Mouse (Mus musculus): ENCODE results near the gene Sap30l. TPM values are rescaled to one million over a fixed set of nuclear protein-coding genes. Genes with fewer than 3 reads are reported as not detected.
"Not testable (repeated sequence)": the region's sequence is repeated elsewhere in the genome, so short reads cannot be mapped to it uniquely, and the experiment has no call there.

Gene Sap30l
- polyA plus RNA-seq, 1 experiment from 2014 or later = 16.3 TPM

DNA sequence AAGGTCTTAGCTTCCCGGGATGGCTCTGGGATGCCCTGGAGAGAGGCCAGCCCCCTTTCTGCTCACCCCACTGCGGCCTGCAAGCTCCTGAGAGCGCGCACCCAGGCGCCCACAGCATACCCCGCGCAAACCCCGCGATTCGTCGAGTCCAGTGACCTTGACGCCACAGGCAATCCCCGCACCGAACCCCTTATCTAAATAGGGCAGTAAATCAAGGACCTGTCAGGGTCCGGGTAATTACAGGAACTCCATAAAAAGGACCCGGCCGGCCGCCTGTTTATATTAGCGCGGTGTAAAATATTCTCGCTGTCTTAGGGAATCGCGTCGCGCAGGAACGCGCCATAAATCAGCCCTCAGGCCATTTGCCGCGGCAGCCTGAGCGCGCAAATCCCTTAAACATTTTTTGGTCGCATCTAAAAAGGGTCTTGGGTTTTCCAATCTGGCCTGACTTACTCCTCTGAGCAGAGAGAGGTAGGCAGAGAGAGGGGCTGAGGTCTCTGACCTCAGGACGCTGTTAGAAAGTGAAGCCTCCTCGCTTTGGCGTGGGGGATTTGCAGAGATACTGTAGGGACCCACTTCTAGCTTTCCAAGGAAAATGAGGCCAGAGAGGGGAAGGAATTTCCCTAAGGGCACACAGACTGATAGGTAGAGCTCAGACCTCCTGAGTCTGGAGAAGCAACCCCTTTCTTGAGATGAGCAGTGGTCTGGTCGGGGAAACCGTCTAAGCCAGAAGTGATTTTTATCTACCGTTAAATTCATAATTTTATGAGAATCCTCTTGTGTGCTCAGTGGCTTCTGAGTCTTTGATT lies 35.6 kb downstream of the Sap30l start:
- peaks cover 98% of the 10 kb centered on the region for H3K27me3 ChIP-seq (replicated peaks; ENCODE audit: control insufficient read depth, insufficient read depth, low read length)
- no peaks in the 10 kb centered on the region for H3K9me3 ChIP-seq (ENCODE audit: control insufficient read depth, low read length)
- DNase-seq (ENCODE audit: low spot score) (no peak), ATAC-seq (ENCODE audit: low read depth) (no peak)
- H3K4me1 ChIP-seq (ENCODE audit: control insufficient read depth, insufficient read depth, low read length) = no peaks in the 10 kb centered on the region
- no peak overlapping the region for H3K9ac ChIP-seq (ENCODE audit: low read depth, low read length)
- H3K4me3 ChIP-seq (ENCODE audit: low read depth, low read length) = peak overlapping the region; percentile 11; the same call in 1 of the 2 replicates
- no peak overlapping the region for H3K27ac ChIP-seq (replicated peaks; ENCODE audit: low read depth, low read length)
- no peaks in the 10 kb centered on the region for H3K36me3 ChIP-seq (ENCODE audit: control insufficient read depth, insufficient read depth, low read length)
- 2% methylated on average over 38 of the region's 38 CpGs for WGBS
- H3K4me2 ChIP-seq (ENCODE audit: low read depth, low read length) = peak overlapping the region; percentile 35

DNA sequence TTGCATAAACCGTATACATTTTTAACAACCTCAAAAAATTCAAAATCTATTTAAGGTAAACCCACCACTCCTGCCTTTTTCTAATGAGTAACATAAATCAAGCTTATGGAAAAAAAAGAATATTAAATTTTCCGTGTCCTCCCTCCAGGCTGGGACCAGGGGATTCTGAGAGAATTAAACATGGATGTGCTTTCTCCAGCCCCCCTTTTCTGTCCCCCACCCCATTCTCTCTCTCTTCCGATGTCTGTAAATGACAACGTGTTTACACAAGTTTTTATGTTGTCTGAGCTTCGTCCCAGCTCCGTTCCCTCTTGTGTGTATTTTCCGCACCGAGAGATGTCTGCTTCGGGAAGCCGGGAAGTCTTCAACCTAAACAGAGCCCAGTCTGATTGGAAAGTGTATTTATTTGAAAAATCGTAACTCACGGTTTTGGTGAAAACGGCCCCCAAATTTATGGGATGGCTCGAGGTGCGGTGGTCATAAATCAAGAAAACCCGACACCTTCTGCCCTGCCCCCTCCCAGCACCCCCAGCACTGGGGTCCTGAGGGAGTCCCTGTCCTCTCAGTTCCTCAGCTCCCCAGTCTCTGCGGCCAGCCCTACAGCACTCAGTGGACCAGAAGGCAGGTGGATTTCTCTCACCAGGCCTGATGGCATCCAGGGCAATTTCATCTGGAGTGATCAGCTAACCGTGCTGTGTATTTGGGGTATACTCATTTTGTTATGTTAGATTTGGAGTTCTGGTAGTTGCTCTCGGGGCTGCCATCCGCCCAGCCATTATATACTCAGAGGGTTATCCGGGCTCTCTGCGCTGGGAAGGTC lies 36.6 kb downstream of the Sap30l start:
- H3K36me3 ChIP-seq (ENCODE audit: control insufficient read depth, insufficient read depth, low read length) = no peaks in the 10 kb centered on the region
- no peaks in the 10 kb centered on the region for H3K4me1 ChIP-seq (ENCODE audit: control insufficient read depth, insufficient read depth, low read length)
- H3K27me3 ChIP-seq (replicated peaks; ENCODE audit: control insufficient read depth, insufficient read depth, low read length) = peaks cover 97% of the 10 kb centered on the region
- H3K4me3 ChIP-seq (ENCODE audit: low read depth, low read length) = no peak overlapping the region
- 5% methylated on average over 22 of the region's 22 CpGs for WGBS
- no peak overlapping the region for H3K9ac ChIP-seq (ENCODE audit: low read depth, low read length)
- no peak for DNase-seq (ENCODE audit: low spot score)
- no peak overlapping the region for H3K4me2 ChIP-seq (ENCODE audit: low read depth, low read length)
- no peak for ATAC-seq (ENCODE audit: low read depth)
- no peaks in the 10 kb centered on the region for H3K9me3 ChIP-seq (ENCODE audit: control insufficient read depth, low read length)
- H3K27ac ChIP-seq (replicated peaks; ENCODE audit: low read depth, low read length) = no peak overlapping the region

- Histone ChIP-seq H3K4me3 (ENCODE audit: low read depth, low read length) (no peak overlapping the region), H3K27ac (replicated peaks; ENCODE audit: low read depth, low read length) (no peak overlapping the region), H3K4me2 (ENCODE audit: low read depth, low read length) (no peak overlapping the region), H3K27me3 (replicated peaks; ENCODE audit: control insufficient read depth, insufficient read depth, low read length) (peaks cover 77% of the 10 kb centered on the region), H3K9me3 (ENCODE audit: control insufficient read depth, low read length) (no peaks in the 10 kb centered on the region), H3K4me1 (ENCODE audit: control insufficient read depth, insufficient read depth, low read length) (no peaks in the 10 kb centered on the region), H3K36me3 (ENCODE audit: control insufficient read depth, insufficient read depth, low read length) (no peaks in the 10 kb centered on the region), H3K9ac (ENCODE audit: low read depth, low read length) (no peak overlapping the region)
- 20% methylated on average over 10 of the region's 10 CpGs for WGBS
- ATAC-seq (ENCODE audit: low read depth) (no peak), DNase-seq (ENCODE audit: low spot score) (no peak)
Measured at GRCm38 (mm10) chr11:57840986-57841385, 39.5 kb downstream of the Sap30l start.

DNA sequence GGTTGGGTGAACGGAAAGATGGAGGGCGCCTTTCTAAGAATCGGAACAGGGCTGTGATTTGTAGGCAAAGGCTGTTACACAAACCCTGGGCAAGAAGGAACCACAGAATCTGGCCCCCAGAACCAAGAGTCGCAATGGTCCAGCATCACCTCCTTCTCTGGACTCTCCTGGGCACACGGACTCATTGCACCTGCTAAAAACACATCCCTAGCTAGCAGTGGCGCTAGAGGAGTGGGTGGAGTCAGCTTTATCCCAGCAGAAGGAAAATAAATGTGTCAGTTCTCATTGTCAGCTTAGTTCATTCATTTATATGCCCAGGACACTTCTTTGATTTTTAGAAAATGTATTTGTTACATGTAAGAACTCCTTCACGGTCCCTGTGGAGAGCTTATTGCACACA lies 40.0 kb downstream of the Sap30l start:
- no peak overlapping the region for H3K4me3 ChIP-seq (ENCODE audit: low read depth, low read length)
- no peaks in the 10 kb centered on the region for H3K4me1 ChIP-seq (ENCODE audit: control insufficient read depth, insufficient read depth, low read length)
- WGBS = 25% methylated on average over 7 of the region's 7 CpGs
- H3K4me2 ChIP-seq (ENCODE audit: low read depth, low read length) = no peak overlapping the region
- no peaks in the 10 kb centered on the region for H3K9me3 ChIP-seq (ENCODE audit: control insufficient read depth, low read length)
- ATAC-seq (ENCODE audit: low read depth) = no peak
- no peak overlapping the region for H3K9ac ChIP-seq (ENCODE audit: low read depth, low read length)
- no peak overlapping the region for H3K27ac ChIP-seq (replicated peaks; ENCODE audit: low read depth, low read length)
- H3K27me3 ChIP-seq (replicated peaks; ENCODE audit: control insufficient read depth, insufficient read depth, low read length) = peaks cover 73% of the 10 kb centered on the region
- no peaks in the 10 kb centered on the region for H3K36me3 ChIP-seq (ENCODE audit: control insufficient read depth, insufficient read depth, low read length)
- DNase-seq (ENCODE audit: low spot score) = no peak

- not testable (repeated sequence) for DNase-seq (ENCODE audit: low spot score); ATAC-seq (ENCODE audit: low read depth); H3K4me3 ChIP-seq (ENCODE audit: low read depth, low read length); H3K36me3 ChIP-seq (ENCODE audit: control insufficient read depth, insufficient read depth, low read length); H3K27ac ChIP-seq (replicated peaks; ENCODE audit: low read depth, low read length); H3K9me3 ChIP-seq (ENCODE audit: control insufficient read depth, low read length); H3K4me2 ChIP-seq (ENCODE audit: low read depth, low read length); H3K9ac ChIP-seq (ENCODE audit: low read depth, low read length); H3K4me1 ChIP-seq (ENCODE audit: control insufficient read depth, insufficient read depth, low read length)
- peaks cover 28% of the 10 kb centered on the region for H3K27me3 ChIP-seq (replicated peaks; ENCODE audit: control insufficient read depth, insufficient read depth, low read length)
- WGBS = 82% methylated on average over 8 of the region's 9 CpGs
Measured at GRCm38 (mm10) chr11:57846421-57847363, 45.3 kb downstream of the Sap30l start.

GRCm38 (mm10) chr11:57847396-57847795 lies 46.0 kb downstream of the Sap30l start:
- Histone ChIP-seq H3K9ac (ENCODE audit: low read depth, low read length) (no peak overlapping the region), H3K36me3 (ENCODE audit: control insufficient read depth, insufficient read depth, low read length) (no peaks in the 10 kb centered on the region), H3K27ac (replicated peaks; ENCODE audit: low read depth, low read length) (no peak overlapping the region), H3K4me1 (ENCODE audit: control insufficient read depth, insufficient read depth, low read length) (no peaks in the 10 kb centered on the region), H3K27me3 (replicated peaks; ENCODE audit: control insufficient read depth, insufficient read depth, low read length) (peaks cover 22% of the 10 kb centered on the region), H3K9me3 (ENCODE audit: control insufficient read depth, low read length) (no peaks in the 10 kb centered on the region), H3K4me2 (ENCODE audit: low read depth, low read length) (no peak overlapping the region), H3K4me3 (ENCODE audit: low read depth, low read length) (no peak overlapping the region)
- DNase-seq (ENCODE audit: low spot score) (no peak), ATAC-seq (ENCODE audit: low read depth) (no peak)
- 66% methylated on average over 7 of the region's 7 CpGs for WGBS

- H3K9me3 ChIP-seq (ENCODE audit: control insufficient read depth, low read length) = no peaks in the 10 kb centered on the region
- no peak overlapping the region for H3K4me2 ChIP-seq (ENCODE audit: low read depth, low read length)
- WGBS = 51% methylated on average over 7 of the region's 7 CpGs
- ATAC-seq (ENCODE audit: low read depth) (no peak), DNase-seq (ENCODE audit: low spot score) (no peak)
- H3K4me3 ChIP-seq (ENCODE audit: low read depth, low read length) = no peak overlapping the region
- no peak overlapping the region for H3K27ac ChIP-seq (replicated peaks; ENCODE audit: low read depth, low read length)
- no peaks in the 10 kb centered on the region for H3K36me3 ChIP-seq (ENCODE audit: control insufficient read depth, insufficient read depth, low read length)
- peaks cover 14% of the 10 kb centered on the region for H3K27me3 ChIP-seq (replicated peaks; ENCODE audit: control insufficient read depth, insufficient read depth, low read length)
- H3K9ac ChIP-seq (ENCODE audit: low read depth, low read length) = no peak overlapping the region
- no peaks in the 10 kb centered on the region for H3K4me1 ChIP-seq (ENCODE audit: control insufficient read depth, insufficient read depth, low read length)
Measured at GRCm38 (mm10) chr11:57850298-57850697, 48.9 kb downstream of the Sap30l start.

DNA sequence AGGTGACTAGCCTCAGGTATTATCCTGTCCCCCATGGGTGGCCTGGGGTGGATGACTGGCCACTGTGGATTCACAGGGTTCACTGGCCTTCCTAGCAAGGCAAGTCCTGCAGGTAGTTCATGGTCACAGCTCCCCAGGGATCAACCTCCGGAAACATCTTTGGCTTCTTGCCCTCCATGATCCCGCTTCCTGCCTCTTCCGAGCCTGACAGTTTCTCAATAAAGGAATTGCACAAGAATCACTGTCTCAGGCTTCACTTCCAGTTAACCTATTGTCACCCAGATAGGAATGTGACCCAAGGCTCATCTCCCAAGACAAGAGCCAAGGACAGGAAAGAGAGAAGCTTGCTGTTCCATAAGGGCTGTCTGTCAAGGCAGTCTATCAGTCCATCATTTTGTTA lies 49.5 kb downstream of the Sap30l start:
- no peak overlapping the region for H3K27ac ChIP-seq (replicated peaks; ENCODE audit: low read depth, low read length)
- H3K9ac ChIP-seq (ENCODE audit: low read depth, low read length) = no peak overlapping the region
- no peak overlapping the region for H3K4me2 ChIP-seq (ENCODE audit: low read depth, low read length)
- no peak overlapping the region for H3K4me3 ChIP-seq (ENCODE audit: low read depth, low read length)
- WGBS = 35% methylated on average over 3 of the region's 3 CpGs
- H3K27me3 ChIP-seq (replicated peaks; ENCODE audit: control insufficient read depth, insufficient read depth, low read length) = peaks cover 8% of the 10 kb centered on the region; the same call in 1 of the 2 replicates
- no peaks in the 10 kb centered on the region for H3K4me1 ChIP-seq (ENCODE audit: control insufficient read depth, insufficient read depth, low read length)
- DNase-seq (ENCODE audit: low spot score) = no peak
- no peaks in the 10 kb centered on the region for H3K36me3 ChIP-seq (ENCODE audit: control insufficient read depth, insufficient read depth, low read length)
- H3K9me3 ChIP-seq (ENCODE audit: control insufficient read depth, low read length) = no peaks in the 10 kb centered on the region
- ATAC-seq (ENCODE audit: low read depth) = no peak
